Mouse (Mus musculus) C2C12 (cell line): ENCODE data around the gene Swi5.

Source experiments
- CEBPB ChIP-seq: IDR thresholded peaks from one replicate; pipeline ENCODE4 v1.6.1; 2011; ENCODE audit warnings: low read depth, mild to moderate bottlenecking, control low read depth, moderate library complexity
- CTCF ChIP-seq: IDR thresholded peaks from one replicate; pipeline ENCODE4 v1.5.1; 2011; ENCODE audit not compliant: control insufficient read depth, insufficient read depth, insufficient read length
- MAX ChIP-seq: IDR thresholded peaks from one replicate; pipeline ENCODE4 v1.6.1; 2011; ENCODE audit warnings: mild to moderate bottlenecking, control low read depth
- MYOD1 ChIP-seq: IDR thresholded peaks from one replicate; pipeline ENCODE4 v1.6.1; 2011; ENCODE audit warnings: low read depth; ENCODE audit not compliant: control insufficient read depth, insufficient read length
- MYOG ChIP-seq: IDR thresholded peaks from one replicate; pipeline ENCODE4 v1.6.1; 2011; ENCODE audit not compliant: control insufficient read depth, insufficient read length; ENCODE audit errors: extremely low read depth
- USF1 ChIP-seq: IDR thresholded peaks from one replicate; pipeline ENCODE4 v1.6.1; 2011; ENCODE audit warnings: low read depth, mild to moderate bottlenecking, control low read depth, moderate library complexity

DNA sequence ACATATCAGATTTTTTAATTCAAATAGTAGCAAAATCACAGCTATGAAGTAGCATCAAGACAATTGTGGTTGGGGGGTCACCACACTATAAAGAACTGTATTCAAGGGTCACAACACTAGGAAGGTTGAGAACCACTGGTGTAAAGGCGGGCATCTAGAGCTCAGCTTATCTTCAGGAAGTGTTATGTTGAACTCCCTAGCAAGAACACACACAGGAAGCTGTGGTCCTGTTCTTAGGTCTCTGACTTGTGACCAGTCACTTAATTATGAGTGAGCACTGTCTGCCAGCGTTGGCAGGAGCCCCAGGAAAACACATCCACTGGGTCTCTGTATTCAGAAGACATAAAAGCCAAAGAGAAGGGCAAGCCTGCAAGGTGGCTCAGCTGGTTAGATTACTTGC is 5.6 kb downstream of the Swi5 start:
- TF ChIP-seq CTCF (no peak), MYOD1 (no peak), USF1 (no peak), CEBPB (no peak), MYOG (no peak), MAX (no peak)
